ENCODE assay signal across 10 mouse cellular contexts in genomic region chr13:56433466-56433865, GRCm38 (mm10). TPM values are rescaled to one million over a fixed set of nuclear protein-coding genes. Genes with fewer than 3 reads are reported as not detected.
A peak's percentile ranks its signal among the peaks of the same experiment; 100 is the strongest.
DNase-seq lines count a peak whose midpoint lies in the region; ATAC-seq and TF ChIP-seq lines count a peak whose summit lies in the region.
"Had no signal": no experiment of that assay in that cellular context is flagged by ENCODE, and none has a peak within 500 bp of the region (broad histone marks: within the 10 kb centered on the region; RNA-seq: fewer than 3 reads in every experiment).

No protein-coding gene starts in this region.

- DNase-seq in urinary bladder, adult 2 months (ENCODE audit: low spot score): peak; percentile 55
- no peak for DNase-seq in urinary bladder, postnatal 10 days (ENCODE audit: low spot score)
- peak; percentile 78 for DNase-seq in brain, embryonic 14.5 days (ENCODE audit: low read depth)
- DNase-seq in embryonic facial prominence, embryonic 14.5 days (ENCODE audit: low spot score): peak; percentile 61
- peak; percentile 53 for DNase-seq in hindlimb bud, embryonic 11.5 days (ENCODE audit: extremely low spot score, low read depth, low spot score)
- peak; percentile 90 for DNase-seq in retina, embryonic 14.5 days (ENCODE audit: low spot score)

- H3K9me3 ChIP-seq in embryonic facial prominence, embryonic 14.5 days (ENCODE audit: control insufficient read depth, low read length): no peaks in the 10 kb centered on the region
- no peaks in the 10 kb centered on the region for H3K9me3 ChIP-seq in limb, embryonic 13.5 days
- H3K9me3 ChIP-seq: heart, embryonic 13.5 days had no signal

- ATAC-seq in embryonic facial prominence, embryonic 14.5 days (ENCODE audit: low read depth): no peak
- 0 out of 2 replicates have a peak, but pooled peaks have one; percentile 34 for ATAC-seq in limb, embryonic 13.5 days (ENCODE audit: low FRiP score, low read depth)
- no peak for ATAC-seq in erythroid progenitor cell, adult 5-6 weeks (replicated peaks; ENCODE audit: low FRiP score, poor library complexity, severe bottlenecking)

- no peak overlapping the region for H3K9ac ChIP-seq in embryonic facial prominence, embryonic 14.5 days (ENCODE audit: low read depth, low read length)
- no peak overlapping the region; the same call in 1 of the 2 replicates for H3K9ac ChIP-seq in limb, embryonic 13.5 days
- H3K9ac ChIP-seq: heart, embryonic 13.5 days had no signal

- 15% methylated on average over 10 of the region's 10 CpGs for WGBS in embryonic facial prominence, embryonic 14.5 days
- WGBS in limb, embryonic 13.5 days: 14% methylated on average over 10 of the region's 10 CpGs

- H3K36me3 ChIP-seq in embryonic facial prominence, embryonic 14.5 days (ENCODE audit: control insufficient read depth, insufficient read depth, low read length): no peaks in the 10 kb centered on the region
- H3K36me3 ChIP-seq in limb, embryonic 13.5 days: no peaks in the 10 kb centered on the region
- H3K36me3 ChIP-seq: heart, embryonic 13.5 days had no signal

- no peak overlapping the region for H3K4me2 ChIP-seq in embryonic facial prominence, embryonic 14.5 days (ENCODE audit: low read depth, low read length)
- H3K4me2 ChIP-seq in limb, embryonic 13.5 days (replicated peaks): no peak overlapping the region; the same call in 1 of the 2 replicates
- H3K4me2 ChIP-seq: heart, embryonic 13.5 days had no signal

- peak; percentile 88 for TF ChIP-seq CTCF in brain, embryonic 14.5 days (IDR thresholded peaks at IDR 0.05; ENCODE audit: borderline replicate concordance, extremely low read depth, insufficient read depth, insufficient read length)

- H3K4me1 ChIP-seq in embryonic facial prominence, embryonic 14.5 days (ENCODE audit: control insufficient read depth, insufficient read depth, low read length): peaks cover 5% of the 10 kb centered on the region; the same call in 1 of the 2 replicates
- peaks cover 26% of the 10 kb centered on the region for H3K4me1 ChIP-seq in limb, embryonic 13.5 days

- TF ChIP-seq POLR2A in brain, embryonic 14.5 days (IDR thresholded peaks at IDR 0.05; ENCODE audit: borderline replicate concordance, extremely low read depth, insufficient read depth, insufficient read length, poor library complexity, severe bottlenecking): no peak

- H3K27me3 ChIP-seq in embryonic facial prominence, embryonic 14.5 days (replicated peaks; ENCODE audit: control insufficient read depth, insufficient read depth, low read length): peaks cover 21% of the 10 kb centered on the region
- H3K27me3 ChIP-seq in limb, embryonic 13.5 days: peaks cover 39% of the 10 kb centered on the region

- H3K27ac ChIP-seq in embryonic facial prominence, embryonic 14.5 days (replicated peaks; ENCODE audit: low read depth, low read length): no peak overlapping the region
- no peak overlapping the region for H3K27ac ChIP-seq in limb, embryonic 13.5 days
- H3K27ac ChIP-seq: heart, embryonic 13.5 days had no signal

- no peak overlapping the region for H3K4me3 ChIP-seq in embryonic facial prominence, embryonic 14.5 days (ENCODE audit: low read depth, low read length)
- H3K4me3 ChIP-seq in limb, embryonic 13.5 days: no peak overlapping the region
- H3K4me3 ChIP-seq: heart, embryonic 13.5 days had no signal

RNA-seq across cellular contexts. Expression of gene Slc25a48, which starts 4.7 kb away (rescaled TPM):
- 14.9 and 17.7 TPM in 2 replicates for polyA plus RNA-seq in urinary bladder, adult 2 months (2012; rRNA removed)
- polyA plus RNA-seq in brain, embryonic 14.5 days (2012; rRNA removed): 0.13 and 0.27 TPM in 2 replicates
- 0.45 and 0.54 TPM in 2 replicates for polyA plus RNA-seq in embryonic facial prominence, embryonic 14.5 days (2014; fragmentation: Nextera tagmentation; extraction: Ambion mirVana)
- polyA plus RNA-seq in limb, embryonic 13.5 days (2015; fragmentation: Nextera tagmentation; extraction: Ambion mirVana): 0.28 and 0.33 TPM in 2 replicates
- not detected in 2 replicates for total RNA-seq in erythroid progenitor cell, adult 5-6 weeks (2015; ENCODE audit: low replicate concordance)
- not detected in 2 replicates for total RNA-seq in erythroid progenitor cell, adult 5-6 weeks (2017; ENCODE audit: low replicate concordance)

RNA-seq across cellular contexts. Expression of gene Gm3045, which starts 7.1 kb away (rescaled TPM):
- 0.07 and 0.13 TPM in 2 replicates for polyA plus RNA-seq in urinary bladder, adult 2 months (2012; rRNA removed)
- polyA plus RNA-seq in brain, embryonic 14.5 days (2012; rRNA removed): not detected in 2 replicates
- polyA plus RNA-seq in embryonic facial prominence, embryonic 14.5 days (2014; fragmentation: Nextera tagmentation; extraction: Ambion mirVana): not detected in 2 replicates
- 0.10 and 0.13 TPM in 2 replicates for polyA plus RNA-seq in limb, embryonic 13.5 days (2015; fragmentation: Nextera tagmentation; extraction: Ambion mirVana)
- not detected in 2 replicates for total RNA-seq in erythroid progenitor cell, adult 5-6 weeks (2015; ENCODE audit: low replicate concordance)
- not detected in 2 replicates for total RNA-seq in erythroid progenitor cell, adult 5-6 weeks (2017; ENCODE audit: low replicate concordance)
- total RNA-seq: neutrophil, adult 5-6 weeks had no signal
- polyA plus RNA-seq: heart, embryonic 13.5 days had no signal

RNA-seq across cellular contexts. Expression of gene Il9, which starts 48.6 kb away (rescaled TPM):
- polyA plus RNA-seq in urinary bladder, adult 2 months (2012; rRNA removed): not detected in 2 replicates
- polyA plus RNA-seq in brain, embryonic 14.5 days (2012; rRNA removed): not detected in 2 replicates
- polyA plus RNA-seq in embryonic facial prominence, embryonic 14.5 days (2014; fragmentation: Nextera tagmentation; extraction: Ambion mirVana): not detected in 2 replicates
- polyA plus RNA-seq in limb, embryonic 13.5 days (2015; fragmentation: Nextera tagmentation; extraction: Ambion mirVana): not detected in 2 replicates
- total RNA-seq in erythroid progenitor cell, adult 5-6 weeks (2015; ENCODE audit: low replicate concordance): not detected in 2 replicates
- total RNA-seq in erythroid progenitor cell, adult 5-6 weeks (2017; ENCODE audit: low replicate concordance): not detected in 2 replicates
- total RNA-seq: neutrophil, adult 5-6 weeks had no signal
- polyA plus RNA-seq: heart, embryonic 13.5 days had no signal

Comparison
In these comparisons a context has a peak if more than half of its experiments do, and no peak if none do; other contexts are left out.
1. RNA of gene Slc25a48, which starts 4.7 kb away (polyA plus RNA-seq): 14.9 to 17.7 TPM in urinary bladder, adult 2 months; 0.45 to 0.54 TPM in embryonic facial prominence, embryonic 14.5 days, 0.28 to 0.33 TPM in limb, embryonic 13.5 days and 0.13 to 0.27 TPM in brain, embryonic 14.5 days; every median in the first group is over 10 times any median in the second.